Mouse (Mus musculus) urinary bladder, postnatal 25 days (tissue): ENCODE measurements at regions not wholly inside any gene's neighbourhood (a gene's known extent, or its start where the extent isn't known, plus 50 kb on each side); places are given as distances from the start of the nearest gene placed in this dataset.

Experiments used
- DNase-seq: peaks from one replicate; pipeline ENCODE4 v3.0.0; 2022; ENCODE audit warnings: low spot score

DNA sequence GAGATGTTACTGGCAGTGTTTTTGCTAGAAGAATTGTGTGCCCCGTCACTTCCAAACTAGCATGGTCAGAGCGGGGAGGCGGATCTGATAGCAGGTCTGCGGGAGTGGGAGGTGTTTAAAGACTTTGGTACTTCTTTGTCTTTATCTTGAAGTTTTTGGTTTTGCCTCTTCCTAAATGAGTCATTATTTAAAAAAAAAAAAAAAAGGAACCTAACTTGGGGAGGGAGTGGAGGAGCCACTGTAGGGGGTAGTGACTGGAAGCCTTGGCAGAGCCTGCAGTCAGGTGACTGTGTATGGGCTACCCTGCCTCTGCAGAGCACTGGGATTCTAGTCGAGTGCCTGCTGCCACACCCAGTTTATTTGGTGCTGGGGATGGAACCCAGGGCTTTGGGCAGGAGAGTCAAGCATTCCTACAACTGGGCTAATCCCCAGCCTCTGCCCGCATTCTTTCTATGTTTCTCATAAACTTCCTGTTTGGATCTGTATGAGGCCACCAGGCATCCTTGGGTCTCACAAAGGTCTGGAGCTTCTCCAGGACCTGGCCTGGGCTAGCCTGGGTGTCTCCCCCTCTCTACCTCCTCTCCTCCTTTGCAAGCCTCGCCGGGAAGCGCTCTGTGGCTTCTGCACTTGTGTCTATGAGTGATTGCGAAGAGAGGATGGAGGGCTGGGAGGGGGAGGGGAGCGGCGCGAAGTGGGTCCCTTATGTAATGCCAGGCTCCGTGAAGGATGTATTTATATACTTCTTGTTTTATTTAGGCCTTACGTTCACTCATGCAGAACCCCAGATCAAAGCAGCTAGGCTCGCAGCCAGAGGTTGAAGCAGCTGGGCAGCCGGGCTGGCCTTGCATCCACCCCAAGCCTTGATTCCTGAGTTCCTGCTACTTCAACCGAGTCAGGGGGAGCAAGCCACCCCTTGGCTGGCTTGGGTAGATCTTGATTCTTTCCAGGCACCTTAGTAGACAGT lies 143.1 kb upstream of the Mrps10 start:
- peak; percentile 25 for DNase-seq

DNA sequence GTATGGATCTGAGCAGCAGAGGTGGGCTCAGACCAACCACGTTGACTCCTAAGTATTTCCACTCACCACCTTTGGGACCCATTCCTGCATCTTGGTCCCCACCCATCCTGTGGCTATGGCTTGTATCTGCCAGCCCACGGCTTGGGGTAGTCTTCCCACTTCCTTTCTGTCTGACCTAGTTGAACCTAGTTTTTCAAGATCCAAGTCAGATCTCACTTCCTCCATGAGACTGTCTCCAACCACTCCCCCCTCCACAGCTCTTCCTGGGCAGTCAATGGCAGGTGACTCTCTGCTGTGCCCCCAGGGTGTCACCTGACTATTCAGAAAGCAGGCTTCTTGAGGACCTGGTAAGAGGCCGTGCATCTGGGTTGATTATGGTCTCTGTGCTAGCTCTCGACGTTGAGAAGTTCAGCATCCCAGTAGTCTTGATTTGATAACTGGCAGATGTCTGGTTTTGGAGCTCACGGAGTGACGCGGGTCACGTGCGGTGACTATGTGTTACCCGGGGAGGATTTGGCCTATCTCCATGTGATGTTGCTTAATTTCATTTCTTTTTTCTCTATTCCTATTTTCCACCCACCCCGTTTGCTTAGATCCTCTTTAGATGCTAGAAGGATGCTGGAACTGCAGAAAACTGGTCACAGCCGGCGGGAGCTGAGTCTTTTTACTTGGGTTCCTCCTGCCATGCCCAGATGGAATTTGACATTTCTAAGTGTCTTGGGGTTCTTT lies 147.5 kb upstream of the Mrps10 start:
- no peak for DNase-seq

DNA sequence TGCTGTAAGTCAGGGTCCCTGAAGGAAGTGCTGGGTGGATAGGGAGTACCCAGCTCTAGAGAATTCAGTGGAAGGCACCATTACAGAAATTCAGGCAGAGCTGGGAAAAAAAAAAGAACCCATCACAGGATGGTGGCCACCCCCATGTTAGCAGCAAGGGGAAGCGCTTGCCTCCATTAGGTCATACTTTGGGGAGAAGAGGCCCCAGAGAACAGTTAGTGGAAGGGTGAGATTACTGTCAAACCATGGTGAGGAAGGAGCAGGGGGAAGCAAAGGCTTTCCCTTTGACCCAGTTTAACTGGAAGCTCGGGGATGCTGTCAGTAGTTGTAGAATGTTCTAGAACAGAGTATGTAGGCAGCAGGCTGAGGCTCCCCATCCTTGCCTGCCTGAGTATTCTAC lies 148.8 kb upstream of the Mrps10 start:
- no peak for DNase-seq

DNA sequence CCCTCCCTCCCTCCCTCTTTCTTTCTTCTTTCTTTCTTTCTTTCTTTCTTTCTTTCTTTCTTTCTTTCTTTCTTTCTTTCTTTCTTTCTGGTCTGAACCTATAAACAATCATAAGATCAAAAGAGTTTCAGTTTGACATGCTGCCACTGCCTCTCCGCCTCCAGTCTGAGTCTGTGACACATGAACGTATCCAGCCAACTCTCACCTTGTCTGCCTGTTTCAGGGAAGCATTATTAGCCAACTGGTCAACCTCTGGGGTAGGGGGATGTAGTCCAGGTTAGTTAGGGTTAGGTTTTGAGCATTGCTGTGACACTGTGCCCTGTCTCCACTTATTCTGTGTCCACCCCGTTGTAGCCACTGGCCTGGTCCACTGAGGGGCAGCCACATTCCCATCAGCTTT lies 152.2 kb upstream of the Mrps10 start:
- DNase-seq: no peak

DNA sequence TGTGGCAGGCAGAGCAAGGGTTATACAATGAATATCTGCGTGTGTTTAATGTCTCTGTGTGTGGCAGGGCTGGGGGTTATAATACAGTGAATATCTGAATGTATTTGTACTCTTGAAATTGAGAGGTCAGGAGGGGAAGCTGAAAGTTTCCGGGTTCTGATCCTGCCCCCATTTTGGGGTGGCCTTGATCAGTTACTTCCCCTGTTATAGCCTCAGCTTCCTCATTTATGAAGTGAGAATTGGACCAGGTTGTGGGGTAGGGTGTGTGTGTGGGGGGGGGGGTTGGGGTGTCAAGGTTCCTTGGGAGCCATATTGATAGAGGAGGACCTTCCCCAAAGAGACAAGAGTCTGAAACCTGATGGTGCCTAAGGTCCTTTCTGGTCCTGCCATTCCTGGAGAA lies 152.8 kb upstream of the Mrps10 start:
- no peak for DNase-seq

DNA sequence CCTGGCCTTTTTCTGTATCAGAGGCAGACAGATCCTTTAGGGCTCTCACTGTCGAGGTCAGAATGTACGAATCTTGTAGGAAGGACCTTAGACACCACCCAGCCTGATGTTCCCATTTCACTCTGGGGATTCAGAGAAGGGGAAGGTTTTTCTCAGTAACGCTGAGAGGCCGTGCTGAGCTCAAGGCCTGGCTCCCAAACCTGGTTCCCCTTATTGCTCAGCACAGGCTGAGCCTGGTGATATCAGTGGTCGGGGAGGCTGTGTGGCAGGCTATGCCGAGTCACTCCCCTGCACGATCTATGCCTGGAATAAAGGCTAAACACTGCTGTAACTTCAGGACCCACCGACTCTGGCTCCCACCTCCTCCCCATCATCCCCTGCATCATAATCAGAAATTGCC lies 154.6 kb upstream of the Mrps10 start:
- no peak for DNase-seq

DNA sequence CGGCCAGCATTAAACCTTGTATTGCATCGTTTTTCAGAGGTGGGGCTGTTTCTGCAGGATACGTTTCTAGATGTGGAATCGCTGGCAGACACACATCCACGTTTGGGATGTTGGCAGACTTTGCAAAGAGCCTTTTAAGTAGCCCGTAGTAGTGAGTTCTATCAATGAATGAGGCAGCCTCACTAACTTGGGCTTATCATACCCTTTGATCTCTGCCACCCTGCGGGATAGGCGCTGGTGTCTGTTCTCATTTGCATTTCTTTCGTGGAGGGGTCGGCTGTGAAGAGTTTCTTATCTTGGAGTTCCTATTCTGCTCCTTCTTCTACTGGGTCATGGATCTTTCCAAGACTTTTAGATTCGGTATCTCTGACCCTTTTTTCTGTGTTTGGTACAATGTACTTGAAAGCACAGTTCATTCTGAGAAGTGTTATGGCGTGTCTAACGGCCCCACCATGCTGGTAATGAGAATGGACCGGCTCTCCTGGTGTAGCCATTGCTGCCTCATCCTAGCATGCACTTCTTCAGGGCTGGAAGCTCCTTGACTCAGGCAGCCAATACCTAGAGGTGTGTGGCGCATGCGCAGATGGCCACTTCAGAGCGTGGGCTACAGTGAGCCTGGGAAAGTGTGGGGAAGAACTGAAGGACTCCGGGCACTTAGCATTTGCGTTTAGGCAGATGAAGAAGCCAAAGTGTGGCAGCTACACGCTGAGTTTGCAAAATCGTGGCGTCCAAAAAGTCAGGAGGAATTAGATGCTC lies 158.1 kb upstream of the Mrps10 start:
- no peak for DNase-seq

DNA sequence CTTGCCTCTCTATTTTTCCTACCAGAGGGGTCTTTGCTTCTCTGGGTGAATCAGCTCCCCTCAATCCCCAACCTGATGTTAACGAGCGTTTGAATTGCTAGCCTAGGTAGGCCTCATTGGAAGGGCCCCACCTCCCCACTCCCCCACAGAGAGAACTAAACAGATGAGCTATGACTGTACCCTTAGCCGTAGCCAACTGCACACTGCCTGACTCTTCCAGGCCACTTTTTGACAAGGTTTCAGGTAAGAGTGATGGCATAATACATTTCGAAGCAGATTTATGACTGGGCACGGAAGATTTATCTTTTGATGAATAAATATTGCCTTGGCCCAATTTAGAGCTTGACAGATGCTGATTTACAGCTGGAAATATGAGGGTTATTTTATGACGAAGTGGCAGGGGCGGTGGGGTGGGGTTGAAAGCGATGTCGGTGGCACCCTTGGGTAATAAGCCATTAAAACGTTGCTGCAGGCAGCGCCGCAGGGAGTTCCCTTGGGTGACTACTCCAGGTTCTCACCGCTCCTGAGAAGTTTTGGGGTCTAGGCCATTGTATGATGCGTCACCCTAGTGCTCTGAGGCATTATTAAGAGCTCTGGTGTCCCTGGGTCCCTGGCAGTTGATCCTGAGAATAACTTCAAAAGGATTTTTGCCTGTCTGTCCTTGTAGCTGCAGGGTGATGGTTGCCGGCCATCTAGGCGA lies 159.7 kb upstream of the Mrps10 start:
- DNase-seq: no peak

DNA sequence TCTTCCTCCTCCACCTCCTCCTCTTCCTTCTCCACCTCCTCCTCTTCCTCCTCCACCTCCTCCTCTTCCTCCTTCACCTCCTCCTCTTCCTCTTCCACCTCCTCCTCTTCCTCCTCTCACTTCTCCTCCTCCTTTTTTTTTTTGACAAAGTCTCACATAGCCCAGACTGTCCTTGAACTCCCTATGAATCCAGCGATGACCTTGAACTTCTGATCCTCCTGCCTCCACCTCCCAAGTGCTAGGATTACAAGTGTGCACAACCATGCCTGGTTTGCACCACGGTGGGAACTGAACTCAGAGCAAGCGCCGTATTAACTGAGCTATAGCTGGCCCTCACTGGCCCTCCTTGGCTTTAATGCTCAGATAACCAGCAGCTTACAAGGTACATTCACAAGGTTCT lies 161.2 kb upstream of the Mrps10 start:
- no peak for DNase-seq

DNA sequence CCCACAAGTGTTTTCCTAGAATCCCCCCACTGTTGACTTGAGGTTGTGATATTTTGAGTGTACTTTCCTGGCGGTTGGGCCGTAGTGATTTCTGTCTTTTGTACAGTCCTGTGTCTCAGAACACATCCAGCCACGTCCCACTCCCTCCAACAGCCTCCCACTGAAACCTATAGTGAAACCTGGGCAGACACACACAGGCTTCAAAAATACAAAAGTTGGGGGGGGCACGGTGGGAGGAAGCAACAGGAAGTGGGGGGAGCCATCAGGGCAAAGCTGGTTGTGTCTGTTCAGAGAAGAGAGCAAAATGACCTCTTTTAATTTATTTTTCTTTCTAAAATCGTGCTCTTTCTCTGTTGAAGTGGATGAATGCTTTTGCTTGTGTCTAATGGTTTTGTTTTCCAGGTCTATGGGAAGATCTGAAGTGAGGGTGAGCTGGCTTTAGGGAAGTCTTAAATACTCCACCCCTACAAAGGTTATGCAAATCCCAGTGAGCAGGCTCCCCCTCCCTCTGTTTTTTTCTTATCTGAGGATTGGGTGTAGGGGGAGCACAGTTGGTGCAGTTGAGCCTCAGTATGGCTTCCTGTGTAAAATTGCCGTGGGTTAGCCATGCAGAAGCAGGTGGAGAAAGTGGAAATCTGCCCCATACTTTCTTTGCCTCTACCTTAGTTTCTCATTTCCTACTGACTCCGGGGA lies 164.1 kb upstream of the Mrps10 start:
- no peak for DNase-seq

DNA sequence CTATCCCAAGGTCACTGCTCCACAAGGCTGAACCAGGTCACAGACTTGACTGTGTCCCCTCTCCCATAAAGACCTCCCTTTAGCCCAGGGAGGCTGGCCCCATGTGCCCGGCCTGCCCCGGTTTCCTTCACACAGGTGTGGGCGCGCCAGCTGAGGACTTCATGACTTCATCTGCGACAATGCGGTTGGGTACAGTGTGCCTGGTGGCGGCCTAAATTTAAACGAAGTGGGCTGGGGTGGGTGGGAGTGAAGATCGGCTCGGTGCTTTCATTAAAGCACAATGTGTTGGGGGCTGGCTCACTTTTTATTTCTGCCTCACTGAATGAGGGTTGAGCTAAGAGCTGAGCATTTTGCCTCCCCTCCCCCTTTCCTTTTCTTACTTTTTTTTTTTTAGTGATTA lies 169.5 kb upstream of the Mrps10 start:
- DNase-seq: no peak

DNA sequence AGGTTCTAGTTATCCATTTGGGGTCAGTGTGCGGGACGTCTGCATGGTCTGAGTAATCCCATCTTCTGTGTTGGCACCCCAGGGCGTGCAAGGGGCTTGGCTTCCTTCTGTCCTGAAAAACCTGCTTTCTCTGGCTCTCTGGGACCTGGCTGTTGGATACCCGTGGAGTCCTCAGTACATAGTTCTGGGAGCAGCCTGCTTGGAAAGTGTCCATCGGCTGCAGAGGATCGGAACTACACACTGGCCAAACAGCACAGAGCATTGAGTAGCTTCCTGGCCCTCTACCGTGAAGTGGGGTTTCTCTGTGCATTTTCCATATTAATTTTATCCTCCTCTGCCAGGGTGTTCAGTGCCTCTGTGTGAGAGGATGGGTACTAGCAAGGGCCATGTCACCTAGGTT lies 170.7 kb upstream of the Mrps10 start:
- DNase-seq: no peak

DNA sequence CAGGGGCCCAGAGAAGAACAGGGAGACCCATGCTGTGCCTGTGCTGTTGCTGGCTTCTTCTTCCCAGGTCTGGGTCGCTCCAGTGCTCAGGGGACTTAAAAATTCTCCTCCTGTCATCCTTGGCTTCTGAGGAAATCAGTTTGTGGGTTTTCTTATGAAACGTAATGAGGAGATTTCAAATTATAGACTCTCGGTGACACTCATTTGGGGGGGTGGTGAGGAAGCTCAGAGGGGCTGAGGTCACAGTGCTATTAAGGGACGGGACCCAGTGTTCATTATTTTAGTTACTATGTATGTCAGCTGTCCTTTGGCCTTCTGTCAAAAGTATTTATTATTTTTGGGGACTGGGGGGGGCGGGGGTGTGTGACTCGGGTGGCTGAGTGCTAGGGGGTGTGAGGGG lies 171.7 kb upstream of the Mrps10 start:
- no peak for DNase-seq

DNA sequence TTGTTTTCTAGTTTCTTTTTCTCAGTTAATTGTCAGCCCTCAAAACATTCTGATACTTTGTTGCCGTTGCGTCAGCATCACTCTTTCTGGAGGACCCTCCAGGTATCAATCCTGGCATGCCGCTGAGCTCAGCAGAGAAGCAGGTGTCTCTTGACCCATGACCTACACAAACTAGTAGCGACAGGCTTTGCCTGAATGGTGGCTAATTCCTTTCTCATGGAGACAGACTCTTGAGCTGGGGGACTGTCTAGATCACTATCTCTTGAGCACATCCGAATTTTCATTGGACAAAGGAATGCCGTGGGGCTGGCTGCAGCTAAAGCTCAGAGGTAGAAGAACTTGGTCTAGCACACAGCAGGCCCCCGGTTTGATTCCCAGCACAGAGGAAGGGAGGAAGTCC lies 172.7 kb upstream of the Mrps10 start:
- no peak for DNase-seq

DNA sequence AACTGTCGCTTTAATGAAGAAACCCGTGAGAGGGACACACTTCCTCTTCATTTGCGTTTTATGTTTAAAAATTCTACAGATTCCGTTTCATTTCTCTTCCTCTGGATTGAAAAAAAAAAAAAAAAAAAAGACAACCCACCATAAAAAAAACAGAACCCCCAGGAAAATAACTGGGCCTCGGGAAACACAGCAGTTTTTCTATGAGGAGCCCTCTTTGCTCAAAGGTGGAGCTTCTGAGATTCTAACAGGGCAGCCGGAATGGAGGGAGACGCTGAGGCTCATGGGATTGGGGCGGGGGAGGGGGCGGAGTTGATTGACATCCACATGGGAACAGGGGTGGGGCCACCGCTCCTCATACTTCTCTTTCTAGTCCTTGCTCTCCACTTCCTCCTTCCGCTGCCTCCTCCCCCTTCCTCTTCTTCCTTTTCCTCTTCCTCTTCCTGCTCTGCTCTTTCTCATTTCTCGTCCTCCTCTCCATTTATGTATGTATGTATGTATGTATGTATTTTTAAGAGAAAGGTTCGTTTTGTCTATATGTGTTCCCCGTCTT lies 174.1 kb upstream of the Mrps10 start:
- no peak for DNase-seq

DNA sequence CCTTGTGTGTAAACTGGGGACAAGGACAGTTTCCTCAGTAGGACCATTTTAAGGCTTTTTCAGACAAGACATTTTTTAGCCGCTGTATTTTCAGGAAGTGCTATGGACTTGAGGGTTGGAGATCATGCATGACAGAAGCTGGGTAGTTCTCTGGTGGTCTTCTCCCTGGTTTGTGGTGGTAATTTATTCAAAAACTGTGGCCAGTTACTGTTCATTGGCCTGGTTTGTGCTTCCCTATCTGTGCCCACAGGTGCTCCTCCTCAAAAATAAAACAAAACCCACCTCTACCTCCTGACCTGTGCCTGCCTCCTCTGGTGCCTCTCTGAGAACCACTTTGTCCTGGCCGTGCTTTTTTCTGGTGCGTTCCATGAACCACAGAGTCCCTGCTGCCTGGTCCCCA lies 177.3 kb upstream of the Mrps10 start:
- DNase-seq: no peak

DNA sequence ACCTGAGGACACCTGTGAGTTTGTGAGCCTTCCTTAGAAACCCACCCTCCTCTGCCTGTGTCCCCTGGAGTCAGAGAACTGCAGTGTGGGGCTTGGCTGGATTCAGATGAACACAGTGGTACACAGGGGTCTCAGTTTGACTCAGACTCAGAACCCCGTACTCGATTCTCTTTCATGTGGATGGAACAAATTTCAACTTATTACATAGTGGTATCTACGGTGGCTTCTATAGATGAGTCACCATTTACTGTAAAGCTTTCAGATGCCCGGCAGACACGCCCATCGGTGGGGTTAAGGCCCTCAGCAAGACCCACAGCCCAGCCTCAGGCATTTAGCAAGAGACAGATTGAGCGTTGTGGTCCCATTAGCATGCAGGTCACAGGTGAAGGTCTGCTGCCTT lies 178.9 kb upstream of the Mrps10 start:
- DNase-seq: no peak

DNA sequence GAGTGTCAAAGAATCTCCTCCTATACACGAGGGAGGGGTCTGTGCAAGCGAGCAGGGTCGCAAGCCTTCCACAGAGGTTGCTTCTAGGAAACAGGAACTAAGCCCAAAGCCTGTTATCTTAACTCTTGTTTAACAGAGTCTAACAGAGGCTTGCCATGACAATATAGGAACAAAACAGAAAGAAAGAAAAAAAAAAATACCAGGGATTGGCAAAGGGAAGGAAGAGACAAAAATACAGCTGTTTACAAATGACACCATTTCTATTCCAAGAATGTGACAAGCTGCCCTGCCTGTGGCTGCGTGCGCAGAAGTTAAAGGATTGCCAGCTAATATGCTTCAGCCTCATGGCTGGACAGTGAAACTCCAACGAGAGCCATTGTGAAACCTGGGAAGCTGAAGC lies 173.8 kb upstream of the Ubr2 start:
- no peak for DNase-seq

DNA sequence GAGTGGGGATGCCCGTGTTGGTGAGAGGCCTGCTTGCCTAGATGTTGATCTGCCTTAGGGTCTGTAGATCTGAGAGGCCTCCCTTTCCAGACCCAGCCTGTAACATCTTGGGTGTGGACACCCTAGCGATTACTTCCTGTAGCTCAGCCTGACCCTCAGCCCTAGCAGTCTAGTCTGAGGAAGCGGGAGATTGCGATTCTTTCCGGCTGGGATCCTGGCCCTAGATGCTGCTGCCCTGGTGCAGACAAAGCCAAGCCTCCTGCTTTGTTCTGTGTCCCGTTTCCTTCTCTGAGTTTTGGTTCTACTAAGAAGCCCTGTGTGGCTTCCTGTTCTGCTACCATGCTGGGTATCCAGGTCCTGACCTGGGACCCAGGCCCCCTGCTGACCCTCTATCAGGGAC lies 171.8 kb upstream of the Ubr2 start:
- no peak for DNase-seq

DNA sequence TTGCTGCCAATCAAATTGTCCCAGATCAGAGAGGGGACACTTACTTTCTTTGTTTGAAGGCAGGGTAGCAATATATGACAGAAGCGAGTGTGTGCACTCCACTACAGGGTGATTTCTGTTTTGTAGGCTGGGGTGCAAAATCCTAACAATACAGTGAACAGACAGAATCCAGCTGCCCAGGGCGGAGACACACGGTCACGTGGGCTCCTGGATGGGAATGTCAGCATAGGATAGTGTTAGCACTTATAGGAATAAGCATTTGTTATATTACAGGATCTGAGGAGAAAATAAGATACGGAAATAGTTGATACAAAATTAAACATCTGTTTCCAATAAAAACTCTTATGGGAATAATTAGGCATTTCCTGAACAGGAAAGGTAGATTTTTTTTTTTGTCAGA lies 169.1 kb upstream of the Ubr2 start:
- no peak for DNase-seq

DNA sequence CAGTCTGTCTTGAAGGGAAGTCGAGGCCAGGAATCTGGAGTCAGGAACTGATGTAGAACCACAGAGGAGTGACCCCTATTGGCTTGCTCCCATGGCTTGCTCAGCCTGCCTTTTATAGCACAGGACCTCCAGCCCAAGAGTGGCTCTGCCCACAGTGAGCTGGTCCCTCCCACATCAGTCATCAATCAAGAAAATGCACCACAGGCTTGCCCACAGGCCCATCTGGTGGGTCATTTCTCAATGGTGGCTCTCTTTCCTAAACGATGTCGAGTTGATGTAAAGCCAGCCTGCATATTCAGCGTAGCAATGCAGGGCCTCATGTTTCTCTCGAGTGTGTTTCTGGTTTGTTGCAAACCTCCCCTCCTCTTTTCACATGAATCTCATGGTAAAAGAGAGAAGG lies 168.3 kb upstream of the Ubr2 start:
- no peak for DNase-seq
